Mouse (Mus musculus): ENCODE measurements around the gene Chchd4. TPM values are rescaled to one million over a fixed set of nuclear protein-coding genes. Genes with fewer than 3 reads are reported as not detected.
A peak's percentile ranks its signal among the peaks of the same experiment; 100 is the strongest.

Chchd4 gene
- polyA plus RNA-seq, 1 experiment = 18.6 TPM

GRCm38 (mm10) chr6:91508041-91508440, 34.7 kb upstream of the Chchd4 start:
- TF ChIP-seq CTCF (IDR thresholded peaks at IDR 0.05; ENCODE audit: extremely low read depth, insufficient read depth, low read length) (no peak), POLR2A (IDR thresholded peaks at IDR 0.05; ENCODE audit: extremely low read depth, insufficient read depth, low read length) (no peak)
- no peaks in the 10 kb centered on the region for H3K4me1 ChIP-seq (ENCODE audit: control insufficient read depth, insufficient read depth, low read length)
- H3K27ac ChIP-seq (ENCODE audit: insufficient read depth, low read length) = no peak overlapping the region
- H3K4me3 ChIP-seq (ENCODE audit: insufficient read depth, low read length) = no peak overlapping the region

GRCm38 (mm10) chr6:91506036-91506435, 32.7 kb upstream of the Chchd4 start:
- no peak for TF ChIP-seq CTCF (IDR thresholded peaks at IDR 0.05; ENCODE audit: extremely low read depth, insufficient read depth, low read length)
- no peak for TF ChIP-seq POLR2A (IDR thresholded peaks at IDR 0.05; ENCODE audit: extremely low read depth, insufficient read depth, low read length)
- H3K27ac ChIP-seq (ENCODE audit: insufficient read depth, low read length) = no peak overlapping the region
- no peak overlapping the region for H3K4me3 ChIP-seq (ENCODE audit: insufficient read depth, low read length)
- H3K4me1 ChIP-seq (ENCODE audit: control insufficient read depth, insufficient read depth, low read length) = no peaks in the 10 kb centered on the region

GRCm38 (mm10) chr6:91503302-91503701, 30.0 kb upstream of the Chchd4 start:
- TF ChIP-seq POLR2A (IDR thresholded peaks at IDR 0.05; ENCODE audit: extremely low read depth, insufficient read depth, low read length) (no peak), CTCF (IDR thresholded peaks at IDR 0.05; ENCODE audit: extremely low read depth, insufficient read depth, low read length) (no peak)
- Histone ChIP-seq H3K27ac (ENCODE audit: insufficient read depth, low read length) (no peak overlapping the region), H3K4me1 (ENCODE audit: control insufficient read depth, insufficient read depth, low read length) (no peaks in the 10 kb centered on the region)

GRCm38 (mm10) chr6:91494526-91494925, 21.2 kb upstream of the Chchd4 start:
- TF ChIP-seq POLR2A (IDR thresholded peaks at IDR 0.05; ENCODE audit: extremely low read depth, insufficient read depth, low read length) (no peak), CTCF (IDR thresholded peaks at IDR 0.05; ENCODE audit: extremely low read depth, insufficient read depth, low read length) (no peak)
- Histone ChIP-seq H3K4me1 (ENCODE audit: control insufficient read depth, insufficient read depth, low read length) (0 out of 2 replicates have a peak, but pooled peaks cover 2% of the 10 kb centered on the region), H3K27ac (ENCODE audit: insufficient read depth, low read length) (no peak overlapping the region), H3K4me3 (ENCODE audit: insufficient read depth, low read length) (no peak overlapping the region)

More at GRCm38 (mm10) chr6:91503302-91503701, 30.0 kb upstream of the Chchd4 start:
- H3K4me3 ChIP-seq (ENCODE audit: insufficient read depth, low read length) = no peak overlapping the region

DNA sequence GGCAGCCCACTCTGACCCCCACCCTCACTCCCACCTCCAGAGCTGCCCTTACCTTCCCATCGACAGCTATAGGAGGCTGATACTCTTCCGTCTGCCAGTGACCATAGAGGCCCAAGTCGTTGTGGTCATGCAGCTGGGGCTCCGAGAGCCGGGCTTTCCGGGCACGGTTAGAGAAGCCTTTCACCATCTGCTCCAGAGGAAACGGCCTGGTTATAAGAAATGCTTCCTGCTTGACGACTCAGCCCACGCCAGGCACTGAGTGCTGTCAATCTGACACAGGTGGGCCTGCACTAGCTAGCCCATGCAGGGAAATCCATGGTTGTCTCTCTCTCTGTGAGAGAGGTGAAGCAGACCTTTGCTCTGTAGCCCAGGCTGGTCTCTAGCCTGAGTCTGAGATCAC, 19.7 kb upstream of the Chchd4 start:
- H3K4me3 ChIP-seq (ENCODE audit: insufficient read depth, low read length) = no peak overlapping the region
- TF ChIP-seq CTCF (IDR thresholded peaks at IDR 0.05; ENCODE audit: extremely low read depth, insufficient read depth, low read length) = no peak
- no peak for TF ChIP-seq POLR2A (IDR thresholded peaks at IDR 0.05; ENCODE audit: extremely low read depth, insufficient read depth, low read length)
- H3K4me1 ChIP-seq (ENCODE audit: control insufficient read depth, insufficient read depth, low read length) = 0 out of 2 replicates have a peak, but pooled peaks cover 2% of the 10 kb centered on the region
- H3K27ac ChIP-seq (ENCODE audit: insufficient read depth, low read length) = no peak overlapping the region

GRCm38 (mm10) chr6:91491004-91491403, 17.7 kb upstream of the Chchd4 start:
- TF ChIP-seq POLR2A (IDR thresholded peaks at IDR 0.05; ENCODE audit: extremely low read depth, insufficient read depth, low read length) = no peak
- TF ChIP-seq CTCF (IDR thresholded peaks at IDR 0.05; ENCODE audit: extremely low read depth, insufficient read depth, low read length) = no peak
- peaks cover 4% of the 10 kb centered on the region; the same call in 1 of the 2 replicates for H3K4me1 ChIP-seq (ENCODE audit: control insufficient read depth, insufficient read depth, low read length)
- H3K27ac ChIP-seq (ENCODE audit: insufficient read depth, low read length) = no peak overlapping the region

DNA sequence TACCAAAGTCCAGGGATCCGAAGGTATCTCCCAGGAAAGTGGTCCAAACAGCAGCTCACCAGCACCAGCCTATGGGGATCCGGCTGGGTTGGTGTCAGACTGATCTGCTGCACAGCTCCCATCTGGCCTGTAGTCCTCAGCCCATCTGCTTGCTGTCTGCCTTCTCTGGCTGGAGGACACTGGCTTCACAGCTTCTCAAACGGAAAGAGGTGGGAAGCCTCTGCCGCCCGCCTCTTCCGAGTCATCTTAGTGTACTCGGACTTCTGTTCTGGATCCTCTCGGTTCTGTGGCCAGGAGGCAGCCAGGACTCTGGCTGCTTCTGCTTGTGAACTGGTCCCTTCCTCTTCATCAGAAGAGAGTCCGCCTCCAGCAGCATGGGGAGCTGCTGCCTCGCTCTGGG, 16.5 kb upstream of the Chchd4 start:
- Histone ChIP-seq H3K4me3 (ENCODE audit: insufficient read depth, low read length) (no peak overlapping the region), H3K27ac (ENCODE audit: insufficient read depth, low read length) (peak overlapping the region; percentile 38), H3K4me1 (ENCODE audit: control insufficient read depth, insufficient read depth, low read length) (peaks cover 4% of the 10 kb centered on the region; the same call in 1 of the 2 replicates)
- 0 out of 2 replicates have a peak, but pooled peaks have one; percentile 22 for TF ChIP-seq POLR2A (IDR thresholded peaks at IDR 0.05; ENCODE audit: extremely low read depth, insufficient read depth, low read length)
- TF ChIP-seq CTCF (IDR thresholded peaks at IDR 0.05; ENCODE audit: extremely low read depth, insufficient read depth, low read length) = no peak

More at GRCm38 (mm10) chr6:91491004-91491403, 17.7 kb upstream of the Chchd4 start:
- no peak overlapping the region for H3K4me3 ChIP-seq (ENCODE audit: insufficient read depth, low read length)

DNA sequence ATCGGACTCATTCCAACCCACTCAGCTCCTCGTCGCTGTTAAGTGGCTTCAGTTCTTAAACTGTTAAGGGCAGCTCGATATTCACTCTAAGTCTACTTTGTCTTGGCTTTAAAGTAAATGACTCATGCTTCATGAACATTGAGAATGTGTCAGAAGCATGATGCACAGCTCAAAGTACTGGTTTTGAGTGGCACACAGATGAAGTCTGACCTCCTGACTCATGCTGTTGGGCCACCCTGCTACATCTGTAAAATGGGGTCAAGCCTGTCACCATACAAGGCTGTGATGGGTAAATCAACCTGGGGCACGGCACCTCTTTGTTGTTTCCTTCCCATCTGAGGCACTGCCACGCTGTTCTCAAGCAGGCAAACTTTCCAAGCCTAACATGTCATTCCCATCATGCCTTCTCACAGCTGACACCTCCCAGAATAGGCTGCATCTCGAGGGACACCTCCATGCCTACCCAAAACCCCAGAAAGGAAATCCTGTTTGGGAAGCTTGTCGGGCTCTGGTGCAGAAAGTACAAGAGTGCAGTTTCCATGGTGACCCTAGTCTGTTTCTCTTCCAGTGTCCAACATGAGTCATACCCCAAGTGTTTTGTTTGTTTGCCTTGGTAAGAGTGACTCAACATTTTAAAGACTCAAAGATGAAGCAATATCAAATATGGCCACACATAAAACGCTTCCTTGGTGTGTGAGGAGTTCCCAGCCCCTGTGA, 15.3 kb upstream of the Chchd4 start:
- Histone ChIP-seq H3K4me1 (ENCODE audit: control insufficient read depth, insufficient read depth, low read length) (peaks cover 4% of the 10 kb centered on the region; the same call in 1 of the 2 replicates), H3K27ac (ENCODE audit: insufficient read depth, low read length) (no peak overlapping the region), H3K4me3 (ENCODE audit: insufficient read depth, low read length) (no peak overlapping the region)
- no peak for TF ChIP-seq POLR2A (IDR thresholded peaks at IDR 0.05; ENCODE audit: extremely low read depth, insufficient read depth, low read length)
- TF ChIP-seq CTCF (IDR thresholded peaks at IDR 0.05; ENCODE audit: extremely low read depth, insufficient read depth, low read length) = no peak

- Histone ChIP-seq H3K27ac (ENCODE audit: insufficient read depth, low read length) (no peak overlapping the region), H3K4me3 (ENCODE audit: insufficient read depth, low read length) (no peak overlapping the region), H3K4me1 (ENCODE audit: control insufficient read depth, insufficient read depth, low read length) (peaks cover 4% of the 10 kb centered on the region; the same call in 1 of the 2 replicates)
- TF ChIP-seq POLR2A (IDR thresholded peaks at IDR 0.05; ENCODE audit: extremely low read depth, insufficient read depth, low read length) = no peak
- no peak for TF ChIP-seq CTCF (IDR thresholded peaks at IDR 0.05; ENCODE audit: extremely low read depth, insufficient read depth, low read length)
Measured at GRCm38 (mm10) chr6:91486736-91487453, 13.5 kb upstream of the Chchd4 start.
